Mouse (Mus musculus) inflammation-experienced regulatory T-cells, adult 6 months (primary cell): ENCODE data around the gene Tle3. TPM values are rescaled to one million over a fixed set of nuclear protein-coding genes. Genes with fewer than 3 reads are reported as not detected.

ENCODE experiments used
- ATAC-seq: one replicate; pipeline ENCODE4 v1.8.0; 2017
- polyA plus RNA-seq, 3 experiments: library from polyadenylated mRNA; unstranded; fragments of 100-300 nt; shearing (Covaris generic); gene quantifications; one replicate each; pipeline ENCODE4 v1.2.1; 2017

Tle3 gene
- polyA plus RNA-seq, 3 experiments from 2014 or later, result 24.8 to 36.7 (median 29.8) TPM

DNA sequence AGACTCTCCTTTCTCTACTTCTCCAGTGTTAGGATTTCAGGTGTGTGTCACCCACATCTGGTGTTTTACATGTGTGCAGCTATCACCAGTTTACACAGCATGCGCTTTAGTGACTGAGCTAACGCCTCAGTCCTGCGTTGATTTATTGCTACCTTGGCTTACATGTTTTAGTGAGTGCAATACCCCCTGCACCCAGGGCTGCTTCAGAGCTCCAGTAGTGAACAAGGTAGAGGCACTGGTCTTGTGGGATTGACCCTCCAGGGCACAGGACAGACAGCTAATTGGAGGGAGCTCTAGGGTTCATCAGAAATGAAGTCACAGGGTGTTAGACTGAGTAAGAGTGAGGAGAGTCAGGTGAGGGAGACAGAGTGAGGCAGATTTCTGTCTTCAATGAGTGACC is 12.4 kb upstream of the Tle3 start:
- no peak for ATAC-seq

DNA sequence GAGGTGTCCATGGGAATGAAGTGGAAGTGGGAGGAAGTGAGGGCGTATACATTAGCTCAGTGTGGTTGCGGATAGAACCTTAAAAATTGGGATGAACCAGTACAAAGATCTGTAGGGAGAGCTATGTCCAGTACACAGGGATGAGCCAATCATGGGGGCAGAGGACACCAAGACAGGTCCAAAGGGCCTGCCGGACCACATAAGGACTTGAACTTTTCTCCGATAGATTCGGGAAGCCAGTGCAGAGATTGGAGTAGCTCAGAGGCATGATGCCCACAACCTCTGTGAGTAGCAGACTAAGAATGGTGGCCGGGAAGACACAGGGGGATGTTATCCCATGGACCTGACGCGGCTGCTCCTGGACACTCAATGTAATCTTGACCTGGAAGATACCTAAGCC is 12.0 kb upstream of the Tle3 start:
- no peak for ATAC-seq

DNA sequence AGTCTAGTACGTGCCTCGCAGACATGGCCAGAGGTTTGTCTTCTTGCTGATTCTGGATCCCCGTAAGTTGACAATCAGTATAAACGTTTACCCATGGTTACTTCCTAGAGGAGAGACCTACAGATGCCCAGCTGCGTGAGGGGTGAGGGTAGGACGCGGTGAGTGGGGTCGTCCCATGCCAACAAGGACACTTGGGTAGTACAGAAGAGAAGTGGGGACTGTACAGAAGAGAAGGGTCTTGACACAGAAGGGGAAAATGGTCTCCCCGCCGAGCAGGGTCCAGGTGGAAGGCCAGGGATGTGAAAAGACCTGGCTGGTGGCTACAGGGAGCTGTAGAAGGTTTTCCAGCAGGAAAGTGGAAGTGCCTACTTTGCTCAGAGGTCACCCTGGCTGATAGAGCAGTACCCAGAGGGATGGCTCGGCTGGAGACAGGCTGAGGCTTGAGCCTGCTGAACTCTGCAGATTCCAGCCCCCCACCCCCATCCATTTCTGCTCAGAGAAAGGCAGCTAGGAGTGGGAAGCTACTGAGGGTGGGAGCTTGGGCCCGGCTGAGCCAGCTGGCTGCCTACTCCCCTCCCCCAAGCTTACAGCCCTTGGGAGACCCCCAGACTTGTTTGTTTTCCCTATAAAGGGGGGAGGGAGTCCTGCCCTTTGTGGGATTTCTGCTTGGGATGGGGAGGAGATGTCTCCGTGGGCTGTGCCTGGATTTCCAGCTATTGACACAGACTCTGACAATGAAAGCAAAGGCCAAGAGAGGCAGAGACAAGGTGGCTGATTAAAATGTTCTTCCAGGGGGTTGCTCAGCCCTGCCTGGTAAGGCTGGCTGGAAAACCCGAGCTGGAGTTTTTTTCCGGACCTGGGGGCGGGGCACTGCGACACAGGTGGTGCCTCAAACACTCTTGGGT is 11.2 kb upstream of the Tle3 start:
- ATAC-seq, result no peak

DNA sequence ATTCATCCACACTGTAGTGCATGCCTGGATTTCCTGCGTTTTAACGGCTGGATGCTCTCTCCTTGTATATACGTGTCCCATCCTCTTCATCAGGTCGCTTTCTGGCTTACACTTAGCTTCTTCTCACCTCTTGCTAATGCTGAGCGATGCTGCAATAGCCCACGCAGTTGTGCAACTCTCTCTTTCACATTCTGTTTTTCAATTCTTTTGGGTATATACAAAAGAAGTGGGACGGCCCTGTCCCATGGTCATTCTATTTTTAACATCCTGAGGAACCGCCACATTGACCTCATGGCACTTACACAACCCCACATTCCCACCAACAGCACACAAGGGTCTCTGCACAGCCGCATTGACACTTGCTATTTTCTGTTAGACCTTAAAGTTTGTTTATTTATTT is 9.0 kb upstream of the Tle3 start:
- ATAC-seq, result no peak

- no peak for ATAC-seq
Observed at GRCm38 (mm10) chr9:61366108-61366507, 6.1 kb upstream of the Tle3 start.

DNA sequence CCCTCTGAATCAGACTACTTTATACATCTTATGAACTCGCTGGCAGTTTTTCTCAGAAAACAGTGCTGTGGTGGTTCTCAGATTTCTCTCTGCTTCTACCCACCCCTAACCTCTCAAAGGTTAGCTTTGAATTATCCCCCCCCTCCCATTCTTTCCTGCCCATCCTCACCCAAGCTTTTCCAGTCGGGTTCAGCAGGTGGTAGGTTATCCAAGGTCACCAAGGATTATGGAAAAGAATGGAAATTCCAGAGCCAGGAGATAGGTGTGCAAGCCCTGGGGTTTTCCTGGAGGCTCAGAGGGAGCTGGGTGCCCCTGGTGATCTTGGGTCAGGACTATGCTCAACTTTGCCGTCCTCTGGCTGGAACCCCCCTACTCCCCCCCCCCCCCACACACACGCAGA is 5.0 kb upstream of the Tle3 start:
- ATAC-seq, result no peak

GRCm38 (mm10) chr9:61367857-61368566 is 4.2 kb upstream of the Tle3 start:
- no peak for ATAC-seq

DNA sequence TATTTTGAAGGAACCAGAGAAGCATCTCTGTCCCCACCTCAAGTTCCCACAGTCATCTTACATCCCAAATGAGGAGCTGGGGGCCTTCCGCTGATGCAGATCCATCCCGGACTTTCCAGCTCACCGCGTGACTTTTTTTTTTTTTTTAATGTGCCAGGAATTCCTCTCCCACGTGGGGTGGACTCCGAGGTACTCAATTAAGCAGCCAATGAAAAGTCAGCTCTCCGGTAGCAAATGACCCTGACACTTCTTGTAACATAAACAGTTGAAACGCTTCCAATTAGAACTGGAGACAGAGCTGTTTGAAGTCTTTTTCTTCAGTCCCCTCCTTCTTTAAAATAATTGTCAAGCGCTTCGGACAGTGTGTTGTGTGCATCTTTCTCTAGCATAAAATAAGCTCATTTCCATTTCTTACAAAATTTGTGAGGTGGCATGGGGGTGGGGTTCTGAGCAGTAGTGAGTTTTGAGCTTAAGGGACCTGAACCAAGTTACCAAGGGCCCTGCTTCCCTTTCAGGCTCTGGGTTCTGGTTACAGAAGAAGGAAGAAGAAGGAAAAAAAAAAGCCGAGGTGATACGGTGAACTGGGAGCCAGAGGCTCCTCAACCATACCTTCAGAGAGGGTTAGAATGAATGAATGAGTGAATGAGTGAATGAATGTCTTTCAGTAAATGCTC is 3.5 kb upstream of the Tle3 start:
- ATAC-seq, result no peak

- peak; percentile 6 for ATAC-seq
Observed at GRCm38 (mm10) chr9:61369316-61370273, 2.6 kb upstream of the Tle3 start.

- ATAC-seq, result peak; percentile 71
Observed at GRCm38 (mm10) chr9:61370454-61370888, 1.7 kb upstream of the Tle3 start.

GRCm38 (mm10) chr9:61370889-61371754 is 1.0 kb upstream of the Tle3 start:
- ATAC-seq, result no peak

DNA sequence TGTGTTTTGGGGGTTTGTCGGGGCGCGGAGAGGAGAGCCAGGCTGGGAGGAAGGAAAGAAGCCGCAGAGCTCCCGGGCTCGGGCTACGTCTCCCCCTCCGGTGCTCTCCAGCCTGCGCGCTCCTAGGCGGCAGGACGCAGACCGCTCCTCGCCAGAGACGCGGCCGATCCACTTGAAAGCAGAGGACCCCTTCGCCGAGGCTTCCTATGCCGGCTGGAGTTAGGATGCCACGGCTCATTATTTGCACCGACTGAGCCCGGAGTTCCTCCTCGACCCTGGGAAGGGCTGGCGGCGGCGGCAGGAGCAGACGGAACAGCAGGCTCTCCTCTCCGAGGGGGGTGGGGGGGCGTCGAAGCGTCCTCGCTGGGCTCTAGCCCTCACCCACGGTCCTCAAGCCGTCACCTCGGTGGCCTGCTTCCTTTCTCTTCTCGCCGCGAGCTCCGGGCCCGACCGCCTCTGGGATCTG is 377 bp downstream of the Tle3 start:
- peak; percentile 18 for ATAC-seq

GRCm38 (mm10) chr9:61372976-61373633 is 939 bp downstream of the Tle3 start:
- ATAC-seq, result no peak

DNA sequence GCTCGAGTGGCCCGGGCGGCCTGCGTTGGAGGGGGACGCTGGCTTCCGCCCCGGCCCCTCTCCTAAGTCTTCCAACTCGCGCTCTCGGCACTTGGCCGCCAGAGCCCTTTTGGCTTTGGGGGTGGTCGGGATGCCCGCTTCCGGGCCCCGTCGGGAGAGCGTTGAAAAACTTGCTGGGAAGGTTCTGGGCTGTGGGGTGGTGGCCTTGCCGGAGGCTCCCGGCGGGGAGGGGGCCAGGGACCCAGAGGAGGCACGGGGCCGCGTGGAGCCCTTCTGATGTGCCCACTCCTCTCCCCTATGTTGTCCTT is 1.4 kb downstream of the Tle3 start:
- ATAC-seq, result no peak

DNA sequence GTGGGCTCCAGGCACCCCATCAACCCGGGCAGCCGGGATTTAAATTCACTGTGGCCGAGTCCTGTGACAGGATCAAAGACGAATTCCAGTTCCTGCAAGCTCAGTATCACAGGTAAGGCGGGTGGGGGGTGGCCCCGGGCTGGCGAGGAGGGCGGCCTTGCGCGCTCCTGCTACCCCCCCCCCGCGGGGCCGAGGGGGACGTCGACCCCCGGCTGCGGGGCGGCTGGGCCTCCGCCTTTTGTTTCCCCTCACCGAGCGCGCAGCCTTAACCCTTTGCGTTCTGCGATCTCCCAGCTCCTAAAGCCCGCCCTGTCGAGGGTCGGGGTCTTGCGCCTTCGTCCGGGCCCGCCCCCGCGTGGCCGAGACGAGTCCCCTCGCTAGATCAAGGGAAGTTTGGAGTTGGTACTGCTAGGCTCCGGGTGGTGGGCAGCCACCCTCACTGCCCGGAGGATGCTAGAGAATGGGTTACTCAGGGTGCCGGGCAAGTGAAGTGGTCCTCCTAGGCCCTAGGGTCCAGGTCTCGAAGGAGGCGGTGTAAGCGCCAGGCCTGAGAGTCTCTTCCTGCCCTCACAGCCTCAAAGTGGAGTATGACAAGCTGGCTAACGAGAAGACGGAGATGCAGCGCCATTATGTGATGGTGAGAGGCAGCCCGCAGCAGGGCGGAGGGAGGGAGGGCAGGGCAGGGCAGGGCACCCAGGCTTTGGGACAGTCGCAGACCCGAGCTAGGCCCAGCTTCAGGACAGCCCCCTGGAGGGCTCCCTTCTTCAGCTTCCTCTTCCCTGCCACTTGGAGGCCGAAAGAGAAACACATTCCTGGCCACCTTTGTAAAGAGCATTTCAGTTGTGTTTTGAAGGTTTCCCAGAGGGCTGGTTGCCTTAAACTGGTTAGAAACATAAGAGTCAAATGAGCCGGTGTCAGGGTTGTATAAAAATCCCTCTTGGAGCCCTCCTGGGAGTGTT is 2.1 kb downstream of the Tle3 start:
- no peak for ATAC-seq

GRCm38 (mm10) chr9:61375002-61375401 is 2.8 kb downstream of the Tle3 start:
- no peak for ATAC-seq

- no peak for ATAC-seq
Observed at GRCm38 (mm10) chr9:61375802-61376561, 3.8 kb downstream of the Tle3 start.

- ATAC-seq, result no peak
Observed at GRCm38 (mm10) chr9:61376650-61377049, 4.5 kb downstream of the Tle3 start.
